Mouse (Mus musculus): ENCODE results near the gene Ankrd49.

Gene Ankrd49

DNA sequence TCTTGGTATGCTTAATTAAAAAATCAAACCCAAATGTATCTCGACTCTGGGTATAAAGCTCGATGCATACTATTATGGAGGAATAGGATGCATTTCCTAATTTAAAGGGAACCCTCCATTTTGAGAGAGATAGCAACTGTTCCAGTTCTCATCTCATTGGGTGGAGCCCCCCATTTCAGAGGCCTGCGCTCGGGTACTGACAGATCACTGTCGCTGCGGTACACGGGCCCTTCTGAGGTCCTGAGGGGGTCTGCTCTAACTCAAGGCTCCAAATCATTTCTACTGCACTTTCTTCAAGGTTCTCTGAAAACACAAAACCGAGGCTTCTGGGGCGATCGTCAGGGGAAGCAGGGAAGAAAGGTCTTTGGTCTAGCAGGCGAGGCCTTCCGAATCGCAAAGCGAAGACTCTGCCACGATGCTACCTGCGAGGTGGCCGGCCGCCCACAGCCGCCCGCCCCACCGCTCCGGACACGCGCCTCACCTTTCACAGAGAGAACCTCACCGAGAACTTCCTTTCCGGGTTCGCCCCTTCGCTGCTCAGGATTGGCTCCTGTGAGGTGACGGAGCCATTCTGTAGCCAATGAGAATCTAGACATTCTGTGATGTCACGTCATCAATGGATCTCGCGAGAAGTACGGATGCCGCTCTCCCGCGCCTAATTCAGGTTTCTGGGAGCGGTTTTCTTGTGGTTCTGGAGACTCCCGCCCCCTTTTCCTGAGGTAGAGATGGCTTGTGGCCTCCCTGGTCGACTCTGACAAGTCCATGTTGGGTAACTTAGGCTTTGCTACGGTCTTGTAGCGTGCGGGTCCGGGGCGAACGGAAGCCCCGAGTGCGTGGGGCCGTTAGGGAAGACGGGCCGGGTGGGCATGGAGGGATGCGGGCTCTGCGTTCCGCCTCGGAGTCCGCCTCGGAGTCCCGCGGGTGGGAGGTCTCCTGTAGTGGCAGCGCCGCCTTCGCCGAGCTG, at the start of gene Ankrd49, which contains the start of gene Mre11a:
Gene Ankrd49 (minus strand): TSS at position 818 of the 964 bp plus-strand sequence.
Gene Mre11a (plus strand): TSS at position 616 of the 964 bp plus-strand sequence.
- ATAC-seq (ENCODE audit: low TSS enrichment) = peak; percentile 99

DNA sequence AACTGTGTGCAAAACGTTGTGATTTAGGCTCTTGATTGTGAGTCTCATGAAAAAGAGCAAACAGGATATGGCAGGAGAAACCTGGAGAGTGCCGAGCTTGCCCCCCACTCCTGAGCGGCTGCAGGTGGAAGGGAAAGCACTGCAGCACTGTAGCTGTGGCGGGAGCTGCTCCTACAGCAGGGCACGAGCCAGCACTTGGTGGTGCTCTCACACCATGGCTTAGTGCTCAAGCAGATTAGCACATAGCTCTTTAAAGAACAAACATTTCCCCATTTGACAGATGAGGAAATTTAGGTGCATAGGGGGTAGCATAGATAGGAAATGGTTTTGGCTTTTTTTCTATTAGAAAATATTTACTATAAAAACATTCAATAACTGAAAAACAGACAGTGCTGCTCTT, 47.4 kb upstream of the Ankrd49 start:
- no peak for ATAC-seq (ENCODE audit: low TSS enrichment)

DNA sequence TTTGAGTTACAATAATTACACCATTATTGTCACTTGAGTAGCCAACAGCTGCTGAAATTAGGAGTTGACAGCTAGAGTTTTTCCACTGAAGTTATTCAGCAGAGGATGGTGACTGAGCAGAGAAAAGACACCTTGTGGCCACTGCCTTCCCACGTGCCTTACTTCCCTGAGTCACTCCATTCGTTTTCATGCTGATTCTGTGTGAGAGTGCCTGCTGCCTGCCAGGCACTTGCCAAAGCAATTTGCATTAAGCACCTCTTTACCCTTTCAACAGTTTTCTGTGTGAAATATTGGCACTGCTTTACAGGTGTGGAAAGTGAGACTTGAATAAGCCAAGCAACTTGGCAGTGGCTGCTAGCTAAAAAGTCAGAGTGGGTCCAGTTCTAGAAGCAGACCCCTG, 43.2 kb upstream of the Ankrd49 start:
- peak; percentile 85 for ATAC-seq (ENCODE audit: low TSS enrichment)

DNA sequence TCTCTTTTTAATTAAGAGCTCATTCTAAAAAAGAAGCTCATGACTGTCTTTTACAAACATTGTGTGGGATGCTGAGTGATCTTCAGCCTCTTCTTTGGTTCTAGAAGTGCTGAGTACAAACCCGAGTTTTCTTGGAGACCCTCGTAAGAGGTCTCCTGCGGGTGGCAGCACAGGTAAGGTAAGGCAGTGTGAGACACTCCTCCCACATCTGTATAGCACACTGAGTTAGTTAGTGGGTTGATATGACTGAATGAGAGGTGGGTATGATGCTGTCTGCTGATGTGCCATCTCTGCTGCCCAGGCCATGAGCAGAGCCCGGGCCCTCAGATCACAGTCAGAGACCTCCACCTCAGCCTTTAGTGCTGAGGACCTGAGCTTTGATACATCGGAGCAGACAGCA, 40.2 kb upstream of the Ankrd49 start:
- ATAC-seq (ENCODE audit: low TSS enrichment) = no peak

DNA sequence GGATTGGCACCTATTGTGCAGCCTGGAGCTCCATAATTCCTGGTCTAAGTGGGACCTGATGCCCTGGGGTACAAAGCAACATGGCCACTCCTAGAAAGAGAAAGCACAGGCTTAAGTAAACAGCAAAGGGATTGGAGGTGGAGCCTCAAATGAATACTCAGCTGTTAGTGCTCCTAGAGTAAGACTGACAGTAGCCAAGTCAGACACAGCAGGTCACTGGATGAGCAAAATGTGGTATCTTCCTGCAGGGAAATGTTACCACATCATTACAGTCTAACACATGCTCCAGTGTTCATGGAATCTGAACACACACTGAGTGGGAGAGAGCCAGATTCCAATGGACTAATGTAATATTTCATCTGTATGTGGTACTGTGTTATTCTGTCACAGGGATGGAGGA, 36.7 kb upstream of the Ankrd49 start:
- ATAC-seq (ENCODE audit: low TSS enrichment) = no peak

DNA sequence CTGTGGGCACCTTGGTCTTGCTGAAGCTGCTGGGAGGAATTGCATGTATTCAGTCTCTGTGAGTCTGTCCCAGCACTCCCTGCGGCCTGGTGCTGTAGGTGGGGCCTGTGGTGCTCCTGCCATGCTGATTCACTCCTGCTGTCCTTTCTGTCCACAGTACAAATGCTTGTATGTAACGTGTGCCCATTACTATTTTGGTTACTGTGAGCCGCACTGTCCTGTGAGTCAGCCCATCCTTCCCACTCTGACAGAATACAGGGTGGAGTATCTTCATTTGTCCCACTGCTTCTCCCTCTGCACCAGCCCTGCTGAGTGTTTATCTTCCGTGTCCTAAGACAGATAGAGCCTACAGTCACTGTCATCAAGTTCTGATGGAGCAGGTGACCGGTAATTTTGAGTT, 25.5 kb upstream of the Ankrd49 start:
- ATAC-seq (ENCODE audit: low TSS enrichment) = peak; percentile 98

DNA sequence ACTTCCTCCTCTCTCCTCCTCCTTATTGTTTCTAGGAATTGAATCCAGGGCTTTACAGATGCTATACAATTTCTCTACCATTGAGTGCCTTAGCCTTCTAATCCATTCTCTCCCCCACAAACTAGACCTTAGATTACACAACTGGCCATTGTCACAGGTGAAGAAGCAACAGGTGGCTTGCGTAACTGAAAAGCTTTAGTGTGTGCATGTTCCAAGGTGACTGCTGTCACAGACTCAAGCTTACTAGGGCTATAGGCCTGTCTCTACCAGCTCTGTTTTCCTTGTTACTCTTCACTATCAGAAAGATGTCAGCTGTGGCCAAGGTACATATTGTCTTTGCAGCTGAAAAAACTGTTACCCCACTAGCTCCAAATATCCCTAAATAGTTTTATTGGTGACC, 22.1 kb upstream of the Ankrd49 start:
- no peak for ATAC-seq (ENCODE audit: low TSS enrichment)

DNA sequence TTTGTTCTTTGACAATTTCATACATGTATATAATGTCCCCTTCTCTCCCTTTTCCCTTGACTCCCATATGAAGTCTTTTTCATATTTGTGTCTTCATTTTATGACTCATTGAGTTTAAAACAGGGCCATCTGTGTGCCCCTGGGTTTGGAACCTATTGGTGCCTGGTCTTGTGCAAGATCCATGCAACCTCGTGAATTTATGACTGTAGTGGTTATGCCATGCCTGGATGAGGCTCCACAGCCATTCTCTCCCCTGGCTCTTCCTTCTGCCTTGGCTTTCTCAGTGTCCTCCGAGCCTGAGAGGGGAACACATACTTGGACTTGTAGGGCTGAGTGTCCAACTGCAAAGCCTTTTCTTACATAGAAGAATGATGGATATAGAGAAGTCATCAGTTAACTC, 21.1 kb upstream of the Ankrd49 start:
- no peak for ATAC-seq (ENCODE audit: low TSS enrichment)

DNA sequence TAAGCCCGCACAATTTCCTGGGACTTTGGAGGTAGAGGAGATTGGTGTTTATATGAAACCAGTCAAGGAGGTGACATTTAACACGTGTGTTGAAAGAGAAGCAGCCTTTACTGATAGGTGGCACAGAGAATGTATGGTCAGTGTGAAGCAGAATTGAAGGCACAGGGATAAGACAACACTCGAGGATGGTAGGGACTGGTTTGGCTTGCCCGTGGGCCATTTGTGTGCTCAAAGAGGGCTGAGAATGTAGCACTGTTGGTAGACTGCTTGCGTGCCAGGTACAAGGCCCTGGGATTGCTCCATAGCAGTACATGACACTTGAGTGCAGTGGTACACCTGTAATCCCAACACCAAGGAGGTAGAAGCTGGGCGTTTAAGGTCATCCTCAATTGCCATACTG, 2.7 kb upstream of the Ankrd49 start:
- no peak for ATAC-seq (ENCODE audit: low TSS enrichment)

DNA sequence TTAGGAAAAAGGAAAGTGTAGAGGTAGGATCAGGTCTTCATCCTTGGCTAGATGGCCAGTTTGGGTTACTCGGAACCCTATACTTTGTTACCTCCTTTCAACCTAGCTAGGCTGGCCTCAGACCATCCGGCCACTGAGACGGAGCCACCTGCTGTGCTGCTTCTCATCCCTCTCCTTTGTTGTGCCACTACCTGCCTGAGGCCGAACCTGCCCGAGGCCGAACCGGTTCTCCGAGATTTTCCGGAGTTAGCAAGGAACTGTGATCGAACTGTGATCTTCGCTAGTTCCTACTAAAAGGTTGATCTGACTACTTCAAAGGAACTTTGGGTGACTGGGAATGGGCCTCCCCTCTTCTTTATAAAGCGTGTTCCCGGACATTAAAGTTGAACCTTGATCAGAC, 6.3 kb downstream of the Ankrd49 start:
- no peak for ATAC-seq (ENCODE audit: low TSS enrichment)

DNA sequence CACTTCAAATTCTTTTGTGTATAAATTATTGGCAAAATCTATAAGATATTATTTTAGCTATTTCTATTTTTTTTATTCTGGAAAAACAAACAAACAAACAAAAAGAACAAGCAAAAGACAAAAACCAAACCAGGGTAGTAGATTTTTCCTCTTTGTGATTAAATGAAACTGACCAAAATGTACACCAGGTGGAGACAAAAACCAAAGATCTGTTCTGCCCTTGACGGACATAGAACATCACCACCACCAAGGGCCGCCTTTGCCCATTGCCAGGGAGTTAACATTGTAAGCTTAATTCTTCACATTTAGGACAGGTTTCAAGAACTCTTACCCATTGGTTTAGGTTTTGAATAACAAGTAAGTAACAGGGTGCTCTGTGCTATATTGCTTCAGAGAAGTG, 10.8 kb downstream of the Ankrd49 start:
- peak; percentile 59 for ATAC-seq (ENCODE audit: low TSS enrichment)

DNA sequence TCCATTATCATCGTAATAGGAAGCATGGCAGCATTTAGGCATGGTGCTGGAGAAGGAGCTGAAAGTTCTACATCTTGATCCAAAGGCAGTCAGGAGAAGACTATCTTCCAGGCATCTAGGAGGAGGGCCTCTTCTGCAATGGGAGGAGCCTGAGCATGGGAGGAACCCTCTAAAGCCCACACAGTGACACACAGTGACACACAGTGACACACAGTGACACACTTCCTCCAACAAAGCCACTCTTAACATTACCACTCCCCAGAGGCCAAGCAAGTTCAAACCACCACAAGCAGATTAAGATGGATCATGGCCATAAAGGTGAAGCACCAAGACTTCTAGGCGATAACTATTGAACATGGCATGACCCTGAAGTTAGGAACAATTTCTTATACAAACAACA, 12.6 kb downstream of the Ankrd49 start:
- ATAC-seq (ENCODE audit: low TSS enrichment) = no peak

DNA sequence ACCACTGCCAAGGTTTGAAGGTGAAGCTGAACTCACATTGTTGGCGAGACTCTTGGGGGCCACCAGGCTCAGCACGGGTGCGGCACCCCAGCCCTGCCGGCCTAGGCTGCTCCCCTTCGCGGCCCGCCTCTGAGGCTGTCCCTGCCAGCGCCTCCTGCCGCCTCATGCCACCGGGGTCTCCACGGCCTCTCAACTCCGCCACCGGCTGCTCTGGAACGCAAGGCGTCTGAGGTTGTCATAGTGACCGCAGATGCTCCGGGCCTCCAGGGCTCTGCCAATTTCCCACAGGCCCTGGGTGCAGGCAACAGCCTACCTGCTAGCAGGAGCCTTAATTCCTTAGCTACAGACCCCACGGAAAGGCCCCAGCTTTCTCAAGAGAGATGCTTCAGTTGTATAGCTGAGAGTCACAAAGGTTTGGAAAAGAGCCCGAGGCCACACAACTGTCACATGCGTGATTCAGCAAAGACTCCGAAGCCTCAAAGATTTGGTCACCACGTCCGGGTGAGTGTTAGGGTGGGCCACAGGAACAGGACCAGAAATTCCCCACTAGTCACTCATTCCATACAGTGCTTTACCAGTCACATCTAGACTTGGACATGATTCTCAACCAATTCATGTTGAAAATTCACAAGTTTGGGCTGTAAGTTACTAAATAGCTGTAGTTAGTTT, 13.7 kb downstream of the Ankrd49 start, which contains the start of gene 1700012B09Rik:
Gene 1700012B09Rik (minus strand): TSS at position 228 of the 669 bp plus-strand sequence.
- ATAC-seq (ENCODE audit: low TSS enrichment) = no peak

DNA sequence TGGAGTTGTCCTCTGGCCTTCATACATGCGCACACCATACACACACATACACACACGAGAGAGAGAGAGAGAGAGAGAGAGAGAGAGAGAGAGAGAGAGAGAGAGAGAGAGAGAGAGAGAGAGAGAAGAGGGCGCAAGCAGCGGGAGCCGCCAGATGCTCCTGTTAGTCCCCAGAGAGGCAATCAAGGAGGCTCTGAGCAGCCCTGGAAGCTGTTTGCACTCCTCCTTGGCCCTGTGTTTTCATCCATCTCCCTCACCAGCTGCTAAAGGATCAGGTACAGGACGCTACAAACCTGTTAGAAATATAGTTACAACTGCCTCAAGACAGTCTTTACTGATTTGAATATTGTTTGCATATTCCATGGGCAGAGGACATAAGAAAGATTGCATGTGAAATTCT, 14.8 kb downstream of the Ankrd49 start:
- no peak for ATAC-seq (ENCODE audit: low TSS enrichment)

DNA sequence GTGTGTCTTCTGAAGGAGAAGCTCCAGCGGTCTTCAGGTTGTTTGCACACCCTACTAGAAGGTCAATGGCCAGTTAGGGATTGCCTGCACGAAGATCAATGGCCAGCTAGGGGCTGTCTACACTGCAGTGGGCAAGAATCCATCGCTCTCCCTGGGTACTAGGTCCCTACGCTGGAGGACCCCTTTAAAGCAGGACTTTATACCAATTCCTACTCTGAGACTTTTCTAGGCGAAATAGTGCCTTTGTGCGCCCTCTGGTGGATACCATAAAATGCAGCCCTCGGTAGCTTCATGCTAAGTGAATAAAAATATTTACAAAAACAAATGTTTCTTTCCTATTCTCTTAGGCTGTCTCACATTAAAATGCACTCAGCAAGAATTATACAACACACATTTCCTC, 19.9 kb downstream of the Ankrd49 start:
- ATAC-seq (ENCODE audit: low TSS enrichment) = 0 out of 2 replicates have a peak, but pooled peaks have one; percentile 65

DNA sequence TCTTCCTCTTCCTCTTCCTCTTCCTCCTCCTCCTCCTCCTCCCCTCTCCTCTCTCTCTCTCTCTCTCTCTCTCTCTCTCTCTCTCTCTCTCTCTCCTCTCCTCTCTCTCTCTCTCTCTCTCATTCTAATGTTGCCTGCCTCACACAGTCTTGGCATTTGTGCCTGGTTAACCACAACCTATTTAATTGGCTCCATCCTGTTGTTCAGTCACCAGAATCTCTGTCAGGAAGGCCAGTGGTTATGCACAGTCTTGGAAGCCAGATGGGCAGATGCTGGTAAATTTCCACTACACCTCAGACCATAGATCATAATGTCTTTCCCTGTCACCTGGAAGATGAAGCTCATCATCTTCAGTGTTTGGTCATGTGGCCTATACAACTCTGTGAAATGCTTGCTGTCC, 25.4 kb downstream of the Ankrd49 start:
- no peak for ATAC-seq (ENCODE audit: low TSS enrichment)

DNA sequence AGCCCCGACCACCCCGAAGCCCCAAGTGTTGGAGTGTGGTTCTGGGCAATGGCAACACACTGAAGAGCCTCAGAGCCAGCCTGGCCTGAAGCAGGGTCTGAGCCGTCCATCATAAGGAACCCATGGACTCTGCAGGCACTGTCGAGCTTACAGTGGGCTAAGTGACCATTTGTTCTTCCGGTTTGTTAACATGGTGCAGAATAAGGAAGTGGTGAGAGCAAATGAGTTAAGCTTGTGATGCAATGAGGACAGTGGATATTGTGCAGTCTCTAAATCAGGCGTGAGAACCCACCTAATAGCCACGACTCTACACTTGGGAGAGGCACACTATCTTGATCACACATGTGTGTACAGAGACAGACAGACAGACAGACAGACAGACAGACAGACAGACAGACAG, 26.1 kb downstream of the Ankrd49 start:
- no peak for ATAC-seq (ENCODE audit: low TSS enrichment)

DNA sequence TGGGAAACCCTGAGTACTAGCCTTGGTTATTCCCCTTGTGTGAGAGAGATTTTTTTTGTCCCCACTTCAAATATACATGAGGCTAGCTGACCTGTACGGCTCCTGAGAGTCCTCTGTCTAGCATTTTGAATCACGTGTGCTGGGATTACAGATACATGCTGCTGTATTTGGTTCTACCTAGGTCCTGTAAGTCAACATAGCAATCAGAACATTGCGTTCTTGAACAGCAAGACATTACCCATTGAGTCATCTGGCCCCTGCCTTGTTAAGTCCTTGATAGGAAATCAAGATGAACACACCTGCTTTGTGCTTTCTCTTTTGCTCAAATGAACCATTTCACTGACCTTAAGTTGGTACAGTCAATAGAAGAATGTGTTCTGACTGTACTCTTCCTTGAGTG, 30.2 kb downstream of the Ankrd49 start:
- ATAC-seq (ENCODE audit: low TSS enrichment) = no peak

DNA sequence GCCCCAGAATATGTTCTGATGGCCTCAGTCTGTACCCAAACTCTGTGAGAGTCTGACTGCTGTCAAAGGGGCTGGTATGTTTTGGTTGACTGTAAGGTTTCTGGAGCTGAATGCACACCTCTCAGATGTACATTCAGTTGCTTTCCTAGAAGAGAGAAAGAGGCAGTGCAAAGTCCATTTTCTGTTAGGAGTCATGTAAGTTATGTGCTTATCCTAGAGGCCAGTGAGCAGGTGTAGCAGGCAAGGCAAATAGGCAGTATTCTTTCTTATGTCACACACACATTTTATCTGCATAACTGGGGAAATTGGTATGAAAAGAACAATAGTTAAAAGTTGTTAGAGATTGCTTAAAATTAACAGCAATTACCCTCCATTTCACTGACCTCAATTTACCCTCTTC, 30.7 kb downstream of the Ankrd49 start:
- no peak for ATAC-seq (ENCODE audit: low TSS enrichment)

DNA sequence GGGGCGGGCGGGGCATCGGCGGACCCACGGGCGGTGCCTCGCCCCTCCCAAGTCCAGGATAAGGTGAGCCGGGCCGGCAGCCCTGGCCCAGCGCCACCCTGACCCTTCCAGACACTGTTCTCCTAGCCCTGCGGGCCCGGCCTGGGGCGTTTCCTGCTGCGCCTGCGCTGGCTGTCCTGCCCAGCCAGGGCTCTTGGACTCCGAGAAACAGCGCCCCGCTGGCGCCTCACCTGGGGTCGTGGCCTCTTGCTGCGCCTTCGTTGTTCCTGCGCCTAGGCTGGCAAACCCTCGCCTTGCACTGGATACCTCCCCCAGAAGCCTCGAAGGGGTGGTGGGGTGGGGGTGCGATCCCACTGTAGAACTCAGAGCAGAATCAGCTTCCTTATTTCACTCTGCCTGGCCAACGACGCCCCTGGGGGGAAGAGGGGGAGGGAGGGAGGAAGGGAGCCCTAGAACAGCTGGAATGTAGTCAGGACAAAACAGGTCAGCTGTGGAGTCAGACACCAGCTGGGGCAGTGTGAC, 32.6 kb downstream of the Ankrd49 start, which contains the start of gene Fut4:
Gene Fut4 (minus strand): TSS at position 393 of the 522 bp plus-strand sequence.
- ATAC-seq (ENCODE audit: low TSS enrichment) = peak; percentile 31; the same call in 1 of the 2 replicates

DNA sequence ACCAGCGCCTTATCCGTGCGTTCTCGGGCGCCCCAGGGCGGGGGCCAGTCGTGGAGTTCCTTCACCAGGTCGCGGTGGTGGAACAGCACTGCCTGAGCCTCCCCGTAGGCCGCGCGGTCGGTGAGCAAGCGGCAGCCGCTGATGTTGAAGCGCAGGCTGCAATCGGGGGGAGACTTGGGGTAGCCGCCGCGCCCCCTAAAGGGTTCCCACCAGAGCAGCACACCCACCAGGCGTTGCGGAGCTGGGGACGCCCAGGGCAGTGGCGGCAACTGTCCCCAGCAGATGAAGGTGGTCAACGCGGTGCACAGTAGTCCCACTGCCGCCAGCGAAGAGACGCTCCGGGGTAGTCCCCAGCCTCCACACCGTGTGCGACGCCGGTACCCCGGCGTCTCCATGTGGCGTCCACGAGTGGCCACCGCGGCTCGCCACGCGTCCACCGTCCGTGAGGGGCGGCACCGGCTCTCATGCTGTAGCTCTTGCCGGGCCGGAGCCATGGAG, 33.1 kb downstream of the Ankrd49 start:
- ATAC-seq (ENCODE audit: low TSS enrichment) = peak; percentile 50

DNA sequence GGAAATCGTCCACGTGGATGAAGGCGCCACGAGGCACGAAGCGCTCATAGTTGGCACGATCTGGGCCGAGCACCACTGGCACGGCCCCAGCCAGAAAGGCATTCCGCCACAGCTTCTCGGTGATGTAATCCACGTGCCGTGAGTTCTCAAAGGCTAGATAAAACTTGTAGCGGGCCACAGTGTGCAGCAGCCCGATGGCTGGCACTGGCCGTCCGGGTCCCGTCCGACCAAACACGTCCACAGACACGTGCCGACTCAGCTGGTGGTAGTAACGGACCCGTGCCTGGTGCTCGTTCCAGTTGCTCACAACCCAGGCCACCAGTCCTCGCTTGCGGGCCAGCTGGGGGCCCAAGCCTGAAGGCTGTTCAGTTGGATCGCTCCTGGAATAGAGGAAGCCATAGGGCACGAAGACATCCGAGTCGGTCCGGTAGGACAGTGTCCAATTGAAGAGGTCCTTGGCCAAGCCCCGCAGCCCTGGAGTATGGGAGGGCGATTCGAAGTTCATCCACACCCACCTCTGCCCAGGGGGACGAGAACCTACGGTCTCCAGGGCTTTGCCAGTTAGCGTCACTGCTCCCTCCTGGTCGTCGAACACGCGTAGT, 33.7 kb downstream of the Ankrd49 start:
- no peak for ATAC-seq (ENCODE audit: low TSS enrichment)
